Mouse (Mus musculus) kidney, adult 2 months (tissue): ENCODE results near the gene Tfap4. TPM values are rescaled to one million over a fixed set of nuclear protein-coding genes. Genes with fewer than 3 reads are reported as not detected.

Experiments
- DNase-seq: peaks from one replicate; pipeline ENCODE4 v3.0.0; 2021
- H3K27ac ChIP-seq: fragments of 200-500 bp; 2 replicates; pipeline ENCODE4 v1.5.1; 2012; ENCODE audit warnings: low read depth, low read length, control low read depth, inconsistent platforms; ENCODE audit not compliant: insufficient read depth
- H3K27me3 ChIP-seq: fragments of 200-500 bp; replicated peaks from 2 replicates; pipeline ENCODE4 v1.6.1; 2012; ENCODE audit warnings: mild to moderate bottlenecking, moderate library complexity, low read length, inconsistent platforms; ENCODE audit not compliant: control insufficient read depth, insufficient read depth
- H3K36me3 ChIP-seq: fragments of 200-500 bp; 2 replicates; pipeline ENCODE4 v1.6.1; 2012; ENCODE audit warnings: mild to moderate bottlenecking, moderate library complexity, low read length, inconsistent platforms; ENCODE audit not compliant: control insufficient read depth, insufficient read depth
- H3K4me1 ChIP-seq: fragments of 200-500 bp; 2 replicates; pipeline ENCODE4 v1.6.1; 2011; ENCODE audit warnings: low read length; ENCODE audit not compliant: control insufficient read depth, insufficient read depth
- H3K4me3 ChIP-seq: fragments of 200-500 bp; 2 replicates; pipeline ENCODE4 v1.5.1; 2011; ENCODE audit warnings: mild to moderate bottlenecking, low read depth, low read length, control low read depth; ENCODE audit not compliant: insufficient read depth
- CTCF ChIP-seq: fragments of 200-500 bp; conservative IDR thresholded peaks from 2 replicates; pipeline ENCODE4 v1.5.1; 2011; ENCODE audit warnings: low read depth, mild to moderate bottlenecking, control low read depth, low read length, moderate library complexity, mixed read lengths; ENCODE audit not compliant: insufficient read depth, insufficient read length
- POLR2A ChIP-seq: fragments of 200-500 bp; IDR thresholded peaks from one replicate; pipeline ENCODE4 v1.6.1; 2011; ENCODE audit warnings: low read depth, low read length, control low read depth
- WGBS: fragments of 180-500 bp; shearing (Covaris S2); methylation state at CpG from one replicate; pipeline ENCODE4 v1.1.7; 2018; 5-methylcytosine and 5-hydroxymethylcytosine counted together
- polyA plus RNA-seq: library from polyadenylated mRNA; depleted of rRNA; stranded (reverse); fragments of >200 nt; gene quantifications from 2 replicates; pipeline ENCODE4 v1.2.3, GENCODE M21; 2012

The Tfap4 gene
- polyA plus RNA-seq, 1 experiment, result 5.1 TPM

DNA sequence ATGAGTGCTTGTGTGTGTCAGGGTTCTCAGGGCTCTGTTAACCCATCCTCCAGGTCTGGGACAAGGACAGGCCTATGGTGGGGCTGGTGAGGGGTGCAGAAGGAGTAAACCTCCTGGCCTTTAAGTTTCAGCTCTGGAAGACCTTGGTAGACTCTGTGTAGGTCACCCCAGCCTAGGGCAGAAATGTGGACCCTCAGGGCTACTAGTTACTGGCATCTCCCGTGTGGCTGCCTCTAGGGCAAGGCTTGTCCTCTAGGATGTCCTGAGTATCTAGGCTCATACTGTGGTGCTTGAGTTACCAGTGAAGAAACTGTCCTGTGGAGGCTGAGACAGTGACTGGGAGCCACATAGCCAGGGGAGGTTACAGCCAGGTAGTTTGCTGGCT, 43.8 kb upstream of the Tfap4 start:
- Histone ChIP-seq H3K36me3 (no peaks in the 10 kb centered on the region), H3K27me3 (no peaks in the 10 kb centered on the region), H3K4me3 (no peak overlapping the region), H3K4me1 (peaks cover 75% of the 10 kb centered on the region), H3K27ac (peak overlapping the region; percentile 94)
- no peak for DNase-seq
- 26% methylated on average over 1 of the region's 1 CpGs for WGBS
- TF ChIP-seq POLR2A (no peak), CTCF (no peak)

DNA sequence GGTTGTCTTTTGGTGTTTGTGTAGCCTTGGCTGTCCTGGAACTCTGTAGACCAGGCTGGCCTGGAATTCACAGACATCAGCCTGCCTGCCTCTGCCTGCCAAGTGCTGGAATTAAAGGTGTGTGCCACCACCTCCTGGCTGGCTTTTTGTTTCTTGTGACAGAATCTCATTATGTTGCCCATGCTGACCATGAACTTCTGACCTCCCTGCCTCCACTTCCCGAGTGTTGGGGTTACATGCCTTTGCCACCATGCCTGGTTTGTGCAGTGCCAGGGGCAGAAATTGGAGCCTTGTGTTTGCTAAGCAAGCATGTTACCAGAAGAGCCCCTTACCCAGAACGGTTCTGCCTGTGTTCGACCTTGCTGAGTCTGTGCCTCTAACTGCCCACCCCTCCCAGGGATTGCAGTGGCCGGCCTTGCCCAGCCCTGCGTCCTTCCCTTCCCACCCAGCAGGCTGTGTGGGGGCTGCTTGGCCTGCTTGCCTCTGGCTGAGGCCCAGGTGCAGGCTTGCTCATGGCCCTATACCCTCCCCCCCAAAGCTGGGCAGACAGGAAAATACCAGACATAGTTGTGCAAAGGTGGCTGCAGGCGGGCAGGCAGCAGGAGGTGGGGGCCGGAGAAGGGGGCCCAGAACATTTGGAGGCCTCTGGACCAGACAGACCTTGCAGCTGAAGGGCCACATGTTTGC, 43.3 kb upstream of the Tfap4 start:
- Histone ChIP-seq H3K4me1 (peaks cover 78% of the 10 kb centered on the region), H3K27me3 (no peaks in the 10 kb centered on the region), H3K36me3 (no peaks in the 10 kb centered on the region), H3K4me3 (no peak overlapping the region), H3K27ac (peak overlapping the region; percentile 94)
- WGBS, result 13% methylated on average over 7 of the region's 7 CpGs
- peak; percentile 91 for DNase-seq
- TF ChIP-seq POLR2A, result no peak
- TF ChIP-seq CTCF, result no peak

DNA sequence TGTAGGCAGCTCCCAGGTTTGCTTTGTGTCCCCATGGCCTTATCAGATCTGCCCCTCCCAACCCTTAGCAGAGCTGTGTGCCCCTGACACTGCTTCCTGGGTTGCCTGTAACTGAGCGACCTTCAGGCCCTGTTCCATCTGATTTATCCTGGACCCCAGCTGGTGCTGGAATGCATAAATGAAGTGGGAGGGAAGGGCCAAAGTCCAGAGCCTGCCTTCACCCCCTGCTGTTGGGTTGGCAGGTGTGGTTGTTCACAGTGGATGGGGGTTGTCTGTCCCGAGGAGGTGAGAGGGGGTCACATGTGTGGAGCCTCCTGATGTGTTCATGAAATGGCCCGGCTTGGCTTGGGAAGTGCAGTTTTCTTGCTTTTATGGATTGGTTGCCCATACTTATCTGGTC, 42.5 kb upstream of the Tfap4 start:
- TF ChIP-seq CTCF, result no peak
- peak; percentile 94 for TF ChIP-seq POLR2A
- 14% methylated on average over 3 of the region's 3 CpGs for WGBS
- no peaks in the 10 kb centered on the region for H3K36me3 ChIP-seq
- H3K4me1 ChIP-seq, result peaks cover 78% of the 10 kb centered on the region
- DNase-seq, result peak; percentile 96
- peak overlapping the region; percentile 17; the same call in 1 of the 2 replicates for H3K4me3 ChIP-seq
- H3K27me3 ChIP-seq, result no peaks in the 10 kb centered on the region
- peak overlapping the region; percentile 94 for H3K27ac ChIP-seq

DNA sequence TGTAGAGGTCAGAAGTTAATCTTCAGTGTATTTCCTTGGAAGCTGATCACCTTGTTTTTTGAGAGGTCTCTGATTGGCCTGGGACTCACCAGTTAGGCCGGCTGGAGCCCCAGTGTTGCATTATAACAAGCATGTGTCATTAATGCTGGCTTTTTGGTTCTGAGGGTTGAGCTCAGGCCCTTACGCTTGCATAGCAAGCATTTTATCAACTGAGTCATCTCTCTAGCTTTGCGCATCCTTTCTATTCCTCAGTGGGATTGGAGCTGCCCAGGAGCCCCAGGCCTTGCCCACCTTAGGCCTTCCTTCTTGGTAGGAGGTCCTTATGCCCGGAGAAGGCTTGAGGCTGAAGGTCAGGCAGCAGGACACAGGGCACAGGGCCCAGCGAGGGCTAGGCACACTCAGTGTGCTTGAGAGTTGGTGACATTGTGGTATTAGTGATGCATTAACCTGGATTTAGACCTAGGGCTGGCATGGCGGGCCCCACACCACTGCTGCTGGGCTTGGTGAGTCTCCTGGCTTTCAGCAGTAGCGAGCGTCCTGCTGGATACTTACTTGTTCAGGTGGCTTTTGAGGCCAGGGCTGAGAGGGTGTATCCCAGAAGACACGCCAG, 41.2 kb upstream of the Tfap4 start:
- Histone ChIP-seq H3K36me3 (no peaks in the 10 kb centered on the region), H3K4me1 (peaks cover 72% of the 10 kb centered on the region), H3K27me3 (no peaks in the 10 kb centered on the region), H3K4me3 (peak overlapping the region; percentile 20; the same call in 1 of the 2 replicates), H3K27ac (peak overlapping the region; percentile 94)
- 25% methylated on average over 9 of the region's 9 CpGs for WGBS
- DNase-seq, result peak; percentile 94
- no peak for TF ChIP-seq POLR2A

DNA sequence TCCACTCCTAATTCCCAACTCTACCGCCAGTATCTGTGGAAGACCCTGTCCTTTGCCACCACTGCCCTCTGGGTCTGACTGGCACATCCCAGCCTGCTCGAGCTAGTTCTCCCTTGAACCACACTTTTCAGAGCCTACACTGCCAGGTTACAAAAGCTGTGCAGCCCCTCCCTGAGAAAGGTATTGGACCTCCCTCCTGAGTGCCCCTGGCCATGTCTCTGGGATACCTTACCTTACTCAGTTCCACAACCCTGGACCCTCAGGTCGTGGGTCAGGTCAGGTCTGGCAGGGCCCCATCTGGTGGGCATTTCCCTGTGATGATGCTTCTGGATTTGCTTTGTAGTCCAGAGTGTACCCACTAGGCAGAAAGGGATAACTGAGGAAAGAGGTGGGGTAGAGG, 40.0 kb upstream of the Tfap4 start:
- DNase-seq, result no peak
- Histone ChIP-seq H3K4me1 (peaks cover 60% of the 10 kb centered on the region), H3K27me3 (no peaks in the 10 kb centered on the region), H3K4me3 (no peak overlapping the region), H3K27ac (peak overlapping the region; percentile 94), H3K36me3 (no peaks in the 10 kb centered on the region)
- TF ChIP-seq CTCF (no peak), POLR2A (no peak)
- 42% methylated on average over 3 of the region's 3 CpGs for WGBS

DNA sequence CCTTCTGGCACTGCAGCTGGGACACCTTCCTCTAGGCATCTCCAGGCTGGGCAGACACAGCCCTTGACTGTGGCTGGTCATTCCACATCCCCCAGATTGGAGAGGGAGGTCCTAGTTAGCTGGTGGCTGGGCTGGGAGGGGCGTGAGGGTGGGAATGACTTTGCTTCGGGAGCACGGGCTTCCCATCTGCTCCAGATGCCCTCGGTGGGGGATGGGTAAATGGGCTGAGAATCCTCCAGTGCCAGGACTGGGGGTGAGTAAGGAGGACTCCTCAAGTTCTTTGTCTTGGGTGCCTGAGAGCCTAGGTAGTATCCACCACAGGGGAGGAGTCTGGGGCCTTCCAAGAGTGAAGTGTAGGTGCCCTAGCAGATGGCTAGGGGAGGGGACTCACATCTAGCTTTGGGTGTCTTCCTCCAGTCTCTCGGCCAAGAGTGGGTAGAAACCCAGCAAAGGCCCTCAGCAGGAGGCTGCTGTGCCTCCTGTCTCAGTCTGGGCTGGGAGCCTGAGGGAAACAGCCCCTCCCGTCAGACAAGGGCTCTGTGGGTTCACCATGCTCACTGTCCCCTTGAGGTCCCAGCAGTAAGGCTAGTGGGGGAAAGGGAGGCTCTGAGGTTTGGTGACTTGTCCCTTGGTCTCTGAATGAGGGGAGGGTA, 39.4 kb upstream of the Tfap4 start:
- TF ChIP-seq POLR2A, result no peak
- TF ChIP-seq CTCF, result no peak
- H3K4me1 ChIP-seq, result peaks cover 56% of the 10 kb centered on the region
- peak overlapping the region; percentile 2; the same call in 1 of the 2 replicates for H3K4me3 ChIP-seq
- no peak for DNase-seq
- H3K36me3 ChIP-seq, result no peaks in the 10 kb centered on the region
- H3K27me3 ChIP-seq, result no peaks in the 10 kb centered on the region
- H3K27ac ChIP-seq, result peak overlapping the region; percentile 94
- WGBS, result 17% methylated on average over 6 of the region's 6 CpGs

DNA sequence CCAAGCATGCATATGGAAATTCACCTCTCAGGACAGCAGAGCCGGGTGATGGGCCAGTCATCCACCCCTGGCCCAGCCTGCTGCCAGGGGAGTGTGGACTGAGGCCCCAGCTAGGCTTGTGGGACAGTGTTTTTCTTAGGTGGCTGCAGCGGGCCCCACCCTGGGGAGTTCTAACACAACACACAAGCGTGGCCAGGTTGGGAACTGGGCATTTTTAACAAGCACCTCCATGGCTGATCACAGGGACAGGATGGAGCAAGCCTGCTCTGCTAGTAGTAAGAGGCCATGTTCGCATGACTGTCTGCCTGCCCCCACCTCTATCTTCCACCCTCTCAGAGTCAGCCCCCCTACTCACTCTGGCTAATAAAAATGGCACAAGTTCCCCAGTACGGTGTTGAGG, 38.4 kb upstream of the Tfap4 start:
- no peak for DNase-seq
- H3K27me3 ChIP-seq, result no peaks in the 10 kb centered on the region
- no peak overlapping the region for H3K4me3 ChIP-seq
- WGBS, result 44% methylated on average over 5 of the region's 5 CpGs
- TF ChIP-seq CTCF (no peak), POLR2A (no peak)
- no peaks in the 10 kb centered on the region for H3K36me3 ChIP-seq
- H3K27ac ChIP-seq, result peak overlapping the region; percentile 94
- H3K4me1 ChIP-seq, result peaks cover 53% of the 10 kb centered on the region
